Mouse (Mus musculus) kidney, postnatal 25 days (tissue): ENCODE measurements around the gene Mettl17.
"Not testable (repeated sequence)": the region's sequence is repeated elsewhere in the genome, so short reads cannot be mapped to it uniquely, and the experiment has no call there.

Source experiments
- DNase-seq, 2 experiments: peaks; one replicate each; pipeline ENCODE4 v3.0.0; 2021; ENCODE audit warnings: mixed read lengths in 2 of 2

Mettl17 gene

GRCm38 (mm10) chr14:51899351-51899750, 14.7 kb downstream of the Mettl17 start:
- no peak for DNase-seq

DNA sequence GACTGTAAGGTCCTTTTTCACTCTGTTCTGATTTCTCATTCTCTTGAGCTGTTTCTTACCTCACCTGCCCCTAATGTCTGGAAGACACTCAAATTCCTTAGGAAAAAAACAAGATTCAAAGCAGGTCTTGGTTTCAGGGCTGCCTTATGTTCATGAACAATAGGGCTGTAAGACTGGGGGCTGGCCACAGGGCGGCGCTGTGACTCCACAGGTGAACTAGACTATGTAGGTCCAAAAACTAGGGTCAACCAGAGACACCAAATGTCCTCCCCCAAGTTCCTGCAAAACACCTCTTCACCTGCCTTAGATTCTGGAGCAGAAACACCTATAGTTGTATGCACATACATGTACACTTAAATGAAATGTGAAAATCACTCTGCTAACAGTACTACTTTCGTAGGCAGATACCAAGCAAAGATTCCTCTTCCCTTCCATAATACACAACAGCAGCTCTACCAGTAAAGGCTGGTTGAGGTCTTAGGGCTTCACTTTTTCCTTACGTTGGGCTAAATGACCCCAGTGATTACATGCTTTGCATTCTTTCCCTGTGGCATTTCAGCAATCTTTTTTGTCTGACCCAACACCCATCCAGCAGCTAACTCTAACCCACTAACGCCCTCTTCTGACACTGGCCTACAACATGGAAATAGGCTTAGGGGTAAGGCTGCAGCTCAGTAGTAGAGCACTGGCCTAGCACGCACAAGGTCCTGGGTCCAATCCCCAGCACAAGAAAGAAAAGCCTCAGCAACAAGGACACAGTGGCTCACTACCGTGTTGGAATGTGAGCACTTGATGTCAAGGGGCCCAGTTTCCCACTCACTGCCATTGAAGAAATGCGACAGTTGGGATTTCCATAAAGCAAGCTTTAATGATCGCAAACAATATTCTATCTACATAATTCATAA, 18.4 kb downstream of the Mettl17 start:
- peak; percentile 74 to 77 for DNase-seq

DNA sequence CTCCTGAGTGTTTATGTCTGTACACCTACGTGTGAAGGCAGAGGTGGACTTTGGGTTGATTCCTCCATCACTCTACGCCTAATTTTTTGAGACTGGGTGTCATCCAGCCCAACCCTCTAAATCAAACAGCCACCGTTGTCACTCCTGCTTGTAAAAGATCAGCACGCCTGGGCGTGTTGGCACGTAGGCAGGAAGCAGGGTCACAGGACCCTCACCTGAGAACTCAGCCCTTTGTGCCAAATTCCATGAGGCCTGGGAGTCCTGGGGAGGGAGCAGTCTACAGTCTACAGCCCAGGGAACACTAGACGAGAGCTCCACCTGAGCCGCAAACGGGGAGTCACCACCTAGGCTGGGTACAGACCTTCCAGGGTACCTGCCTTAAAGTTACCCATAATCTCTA, 19.1 kb downstream of the Mettl17 start:
- DNase-seq, result no peak

DNA sequence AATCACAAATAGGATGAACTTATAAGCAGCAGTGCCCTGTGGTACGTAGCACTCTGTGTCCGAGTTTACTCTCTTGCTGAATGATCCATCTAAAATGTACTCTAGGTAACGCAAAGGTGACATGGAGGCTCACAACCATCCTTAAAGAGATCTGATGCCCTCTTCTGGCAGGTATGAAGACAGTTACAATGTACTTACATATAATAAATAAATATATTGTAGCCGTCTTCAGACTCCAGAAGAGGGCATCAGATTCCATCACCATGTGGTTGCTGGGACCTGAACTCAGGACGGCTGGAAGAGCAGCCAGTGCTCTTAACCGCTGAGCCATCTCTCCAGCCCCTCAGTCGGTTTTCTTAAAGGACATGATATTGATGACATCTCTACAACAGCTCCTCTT, 20.1 kb downstream of the Mettl17 start:
- no peak for DNase-seq

- no peak for DNase-seq
Measured at GRCm38 (mm10) chr14:51906102-51906501, 21.5 kb downstream of the Mettl17 start.

DNA sequence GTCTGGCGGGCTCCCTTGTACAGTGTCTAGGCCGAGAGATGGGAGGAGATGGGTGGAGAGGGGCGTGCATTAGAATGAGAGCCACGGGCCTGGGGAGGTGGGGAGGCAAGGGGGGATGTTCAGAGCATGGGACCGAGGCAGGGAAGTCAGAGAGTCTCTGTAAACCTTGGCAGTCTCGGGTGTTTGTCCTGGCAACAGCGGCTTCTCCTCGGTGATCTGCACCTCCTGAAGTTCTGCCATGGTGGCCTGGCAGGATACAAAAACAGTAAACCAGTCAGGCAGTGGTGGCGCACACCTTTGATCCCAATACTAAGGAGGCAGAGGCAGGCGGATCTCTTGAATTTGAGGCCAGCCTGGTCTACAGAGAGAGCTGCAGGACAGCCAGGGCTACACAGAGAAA, 26.7 kb downstream of the Mettl17 start:
- no peak for DNase-seq

DNA sequence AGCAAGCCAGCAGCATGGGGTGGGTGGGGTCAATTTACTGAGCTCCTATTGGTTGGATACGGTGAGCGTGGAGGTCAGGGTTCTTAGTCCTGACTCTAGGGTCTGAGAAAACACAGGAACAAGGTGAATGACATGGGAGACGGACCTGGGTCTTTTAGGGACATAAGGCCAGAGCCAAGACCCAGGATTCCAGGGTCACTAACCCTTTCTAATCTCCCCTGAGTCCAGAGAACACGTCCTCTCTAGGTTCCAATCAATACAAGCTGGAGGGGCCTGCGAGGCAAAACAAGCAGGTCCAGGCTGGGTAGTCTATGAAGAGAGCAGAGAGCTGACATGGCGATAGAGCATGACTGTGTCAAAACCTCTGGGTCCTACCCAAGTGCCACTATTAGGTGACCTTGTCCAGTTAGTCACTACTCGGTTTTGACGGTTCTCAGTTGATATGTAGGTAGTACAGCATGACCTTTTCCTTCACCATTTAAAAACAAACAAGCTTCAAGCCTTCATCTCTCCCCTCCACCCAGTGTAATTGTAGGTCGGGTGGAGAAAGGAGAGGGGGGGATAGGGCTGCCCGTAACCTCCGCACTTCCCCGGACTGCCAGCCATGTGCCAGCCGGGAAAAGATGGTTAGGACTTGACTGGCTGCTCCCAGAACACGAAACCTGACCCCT, 27.9 kb downstream of the Mettl17 start:
- peak; percentile 36 to 53 for DNase-seq

DNA sequence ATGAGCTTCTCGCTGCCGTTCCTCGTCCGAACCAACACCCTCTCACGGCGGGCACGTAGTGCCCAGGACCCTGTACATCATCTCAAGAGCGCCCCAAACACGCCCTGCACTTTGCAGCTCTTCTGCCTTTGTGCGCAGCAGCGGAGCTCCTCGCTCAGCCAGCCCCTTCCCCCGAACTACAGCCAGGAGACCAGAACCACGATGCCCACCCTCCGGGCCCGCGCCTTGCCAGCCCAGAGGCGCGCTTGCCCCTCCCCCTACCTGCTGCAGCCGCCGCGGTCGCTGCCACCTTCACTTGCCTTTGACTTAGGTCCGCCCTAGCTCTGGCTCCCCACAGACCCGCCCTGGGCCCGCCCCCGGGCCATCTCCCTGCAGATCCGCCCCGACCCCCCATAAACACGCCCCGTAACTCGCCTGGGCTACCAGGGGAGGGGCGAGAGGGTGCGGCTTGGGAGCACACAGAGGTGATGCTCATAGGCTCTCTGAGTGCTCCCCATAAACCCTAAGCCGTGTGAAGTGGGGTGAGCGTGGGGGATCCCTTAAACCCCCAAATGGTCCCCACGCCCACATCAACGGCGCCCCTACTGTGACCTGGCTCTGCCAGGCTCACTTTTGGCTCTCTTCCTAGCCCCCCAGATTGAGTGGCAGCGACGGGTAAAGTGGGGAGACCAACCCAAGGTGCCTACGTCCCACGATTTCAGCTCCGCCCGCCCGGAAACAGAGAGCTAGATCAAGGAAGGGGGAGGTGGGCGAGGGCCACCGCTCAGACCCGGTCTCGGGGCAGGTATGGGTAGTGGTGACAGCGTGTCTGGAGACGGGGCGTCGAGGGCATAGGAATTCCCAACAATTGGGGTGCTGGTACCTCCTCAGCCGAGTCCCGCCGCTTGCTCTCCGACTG, 28.7 kb downstream of the Mettl17 start:
- peak; percentile 87 to 95 for DNase-seq

DNA sequence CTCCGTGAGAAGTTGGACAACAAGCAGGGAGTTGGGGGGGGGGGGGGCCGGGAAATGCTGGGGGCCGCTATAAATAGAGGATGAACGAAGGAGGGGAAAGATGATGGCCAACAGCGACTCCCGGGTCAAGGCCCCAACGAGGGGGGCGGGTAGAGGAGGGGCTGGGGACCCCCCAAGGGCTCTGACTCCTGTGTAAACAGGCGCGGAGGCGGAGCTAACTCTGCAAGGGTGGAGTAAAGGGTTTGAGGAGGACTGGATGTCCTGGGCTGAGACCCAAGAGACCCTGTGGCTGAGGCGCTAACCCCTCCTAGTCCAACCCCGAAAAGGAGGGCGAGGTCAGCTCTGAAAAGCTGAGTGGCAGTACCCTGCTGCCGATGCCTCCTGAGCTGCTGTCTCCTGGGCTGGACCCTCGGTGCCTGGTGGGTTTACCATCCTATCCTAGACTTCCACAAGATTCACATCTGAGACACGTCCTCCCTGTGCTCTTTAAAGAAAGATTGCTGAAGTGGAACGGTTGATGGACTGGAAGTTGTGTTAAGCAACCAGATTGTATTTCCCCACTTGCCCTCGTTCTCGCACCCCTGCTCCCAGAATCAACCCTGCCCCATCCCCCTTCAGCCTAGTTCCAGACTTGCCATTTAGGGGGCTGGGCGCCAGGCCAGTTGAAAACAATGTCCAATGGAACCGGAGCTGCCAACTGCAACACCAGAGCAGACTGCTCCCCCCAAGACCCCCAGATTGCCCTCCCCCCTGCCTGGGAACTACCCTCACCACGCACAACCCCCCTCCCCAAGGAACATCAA, 29.5 kb downstream of the Mettl17 start, which contains the start of gene Ndrg2:
TSS of gene Ndrg2 (minus strand) at position 199 of the 803 bp plus-strand sequence.
- peak; percentile 79 to 91 for DNase-seq

GRCm38 (mm10) chr14:51915030-51915429, 30.4 kb downstream of the Mettl17 start:
- no peak for DNase-seq

DNA sequence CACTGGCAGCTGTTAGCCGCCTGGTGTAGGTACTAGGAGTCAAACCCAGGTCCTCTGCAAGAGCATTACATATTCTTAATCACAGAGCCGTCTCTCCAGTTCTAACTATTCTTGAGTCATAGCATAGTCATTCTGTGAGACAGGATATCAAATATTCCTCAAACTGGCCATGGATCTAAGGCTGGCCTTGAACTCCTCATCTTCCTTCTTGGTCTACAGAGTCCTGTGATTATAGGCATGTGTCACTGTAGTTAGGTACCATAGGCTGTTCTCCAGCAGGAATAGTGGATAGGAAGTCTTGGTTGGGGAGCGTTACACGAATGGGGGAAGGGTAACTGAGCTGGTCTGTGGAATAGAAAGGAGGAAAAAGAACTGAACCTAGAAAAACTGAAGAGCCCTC, 31.9 kb downstream of the Mettl17 start:
- no peak for DNase-seq

DNA sequence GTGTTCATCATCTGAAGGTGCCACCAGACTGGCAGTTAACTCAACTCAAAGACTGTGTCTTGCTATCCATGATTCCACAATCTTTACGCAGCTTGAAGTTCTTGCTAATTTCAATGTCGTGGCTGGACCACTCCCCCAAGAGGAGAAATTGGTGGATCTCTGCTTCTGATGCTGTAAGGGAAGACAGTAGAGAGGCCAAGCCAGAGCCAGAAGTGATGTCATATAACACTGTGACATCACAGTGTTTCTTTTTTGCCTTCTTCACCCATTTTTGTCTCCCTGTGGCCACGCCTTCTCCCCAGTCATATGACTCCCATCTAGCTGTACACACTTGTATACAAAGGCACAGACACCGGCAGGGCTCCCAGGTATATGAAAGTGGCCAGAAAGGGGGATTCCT, 33.5 kb downstream of the Mettl17 start, which contains the start of gene Tppp2:
TSS of gene Tppp2 (plus strand) at position 301 of the 400 bp plus-strand sequence.
- no peak for DNase-seq

- no peak for DNase-seq
Measured at GRCm38 (mm10) chr14:51918966-51919365, 34.3 kb downstream of the Mettl17 start.

DNA sequence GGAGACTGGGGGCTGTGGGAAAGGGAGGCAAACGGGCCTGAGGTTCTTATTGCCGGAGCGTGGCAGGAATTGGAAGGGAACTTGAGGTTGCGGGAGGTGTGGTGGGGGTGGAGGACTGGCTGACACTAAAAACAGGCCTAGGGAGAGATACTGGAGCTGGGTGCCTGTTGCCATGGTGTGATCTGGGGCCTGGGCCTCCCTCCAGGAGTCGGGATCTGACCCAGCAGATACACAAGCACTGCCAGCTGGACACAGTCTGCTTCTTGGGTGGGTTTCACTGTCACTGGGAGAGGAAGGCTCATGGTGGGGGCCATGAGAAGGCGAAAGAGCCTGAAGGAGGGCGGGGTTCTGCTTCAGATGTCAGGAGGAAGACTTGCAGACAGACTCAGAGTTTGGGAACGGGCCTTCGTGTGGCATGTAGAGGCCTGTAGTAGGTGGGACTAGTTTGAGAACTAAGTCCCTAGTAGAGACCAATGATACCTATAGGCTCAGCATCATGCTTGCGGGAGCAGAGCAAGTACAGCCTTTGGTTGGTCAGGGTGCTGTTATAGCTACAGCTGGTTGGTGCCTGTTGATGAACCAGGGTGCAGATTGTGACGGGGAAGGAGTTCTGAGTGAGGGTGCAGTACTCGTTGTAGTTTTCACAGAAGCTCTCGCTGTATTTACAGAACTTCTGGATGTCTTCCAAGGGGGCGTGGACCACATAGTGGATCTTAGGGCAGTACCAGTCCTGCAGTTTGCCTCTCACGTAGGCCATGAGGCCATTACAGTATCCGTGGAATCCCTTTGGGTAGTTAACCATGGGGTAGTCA, 37.3 kb downstream of the Mettl17 start:
- DNase-seq, result no peak

DNA sequence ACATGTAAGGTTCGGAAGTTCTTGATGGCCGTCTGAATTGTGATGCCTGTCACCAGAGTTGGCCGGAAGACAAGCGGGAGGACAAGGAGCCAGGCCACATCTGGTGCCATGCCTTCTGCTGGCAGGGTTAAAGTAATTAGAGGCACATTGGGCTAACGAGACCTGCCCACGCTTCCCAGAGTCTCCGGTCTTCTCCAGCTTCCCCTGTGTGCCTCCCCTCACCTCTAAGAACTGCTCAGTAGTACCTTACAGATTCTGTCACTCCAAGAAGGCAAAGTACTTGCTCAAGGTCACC, 37.9 kb downstream of the Mettl17 start, which contains the start of gene Rnase13:
TSS of gene Rnase13 (minus strand) at position 203 of the 295 bp plus-strand sequence.
- no peak for DNase-seq

GRCm38 (mm10) chr14:51922910-51923309, 38.3 kb downstream of the Mettl17 start:
- DNase-seq, result no peak

- DNase-seq, result peak in 1 of 2 experiments; percentile 19
Measured at GRCm38 (mm10) chr14:51923492-51923891, 38.9 kb downstream of the Mettl17 start.

GRCm38 (mm10) chr14:51926930-51927329, 42.3 kb downstream of the Mettl17 start:
- DNase-seq, result not testable (repeated sequence)

GRCm38 (mm10) chr14:51929309-51929943, 44.8 kb downstream of the Mettl17 start:
- peak; percentile 63 to 78 for DNase-seq

GRCm38 (mm10) chr14:51929968-51930367, 45.3 kb downstream of the Mettl17 start:
- DNase-seq, result no peak

GRCm38 (mm10) chr14:51930824-51931223, 46.2 kb downstream of the Mettl17 start:
- DNase-seq, result peak; percentile 74 to 83
